Mouse (Mus musculus) G1E (cell line): Measurements from ENCODE around the gene Gm4869. TPM values are rescaled to one million over a fixed set of nuclear protein-coding genes. Genes with fewer than 3 reads are reported as not detected.

Source experiments
- ATAC-seq: 2 replicates; pipeline ENCODE4 v1.8.0; 2016; ENCODE audit warnings: mild to moderate bottlenecking; ENCODE audit not compliant: insufficient number of reproducible peaks, poor library complexity, low FRiP score, severe bottlenecking; ENCODE audit errors: extremely low read depth
- DNase-seq: peaks from one replicate; pipeline ENCODE4 v3.0.0; 2012; ENCODE audit warnings: low spot score
- H3K27me3 ChIP-seq: 2 replicates; pipeline ENCODE4 v1.6.1; 2012; ENCODE audit warnings: mild to moderate bottlenecking, low read length, inconsistent platforms; ENCODE audit not compliant: insufficient read depth
- H3K36me3 ChIP-seq: replicated peaks from 2 replicates; pipeline ENCODE3; 2012; ENCODE audit warnings: mild to moderate bottlenecking, inconsistent platforms
- H3K4me1 ChIP-seq: 2 replicates; pipeline ENCODE4 v1.6.1; 2012; ENCODE audit warnings: low read depth, low read length, inconsistent platforms, mixed read lengths; ENCODE audit not compliant: insufficient read depth
- H3K4me3 ChIP-seq: 2 replicates; pipeline ENCODE4 v1.5.1; 2012; ENCODE audit warnings: low read depth, mild to moderate bottlenecking, inconsistent platforms, low read length, moderate library complexity, mixed read lengths
- H3K9me3 ChIP-seq: replicated peaks from 2 replicates; pipeline ENCODE4 v1.6.1; 2012; ENCODE audit warnings: inconsistent platforms
- CTCF ChIP-seq: IDR thresholded peaks from 2 replicates; pipeline ENCODE4 v1.5.1; 2012; ENCODE audit warnings: low read depth, low read length, inconsistent platforms, mixed read lengths
- GATA1 ChIP-seq: IDR thresholded peaks from 2 replicates; pipeline ENCODE4 v1.6.1; 2012; ENCODE audit warnings: borderline replicate concordance, low read length, inconsistent platforms, mixed read lengths
- GATA2 ChIP-seq: IDR thresholded peaks from 2 replicates; pipeline ENCODE4 v1.6.1; 2012; ENCODE audit warnings: low read depth, low read length, inconsistent platforms, borderline replicate concordance
- POLR2AphosphoS5 ChIP-seq: IDR thresholded peaks from 2 replicates; pipeline ENCODE4 v1.6.1; 2012; ENCODE audit warnings: low read depth, low read length, inconsistent platforms; ENCODE audit not compliant: insufficient replicate concordance
- TAL1 ChIP-seq: conservative IDR thresholded peaks from 2 replicates; pipeline ENCODE4 v1.6.1; 2012; ENCODE audit warnings: low read depth, low read length, inconsistent platforms, mixed read lengths
- polyA plus RNA-seq: library from polyadenylated mRNA; stranded (reverse); fragments of >175 nt; gene quantifications from 2 replicates; pipeline ENCODE4 v1.2.3, GENCODE M21; 2012
- total RNA-seq, 2 experiments: library from RNA; stranded (forward) in 1 of 2; stranded (reverse) in 1 of 2; fragments of 200-1000 nt in 1 of 2; fragments of >200 nt in 1 of 2; fragmentation: Nextera tagmentation in 1 of 2; gene quantifications; 2 replicates each; pipeline ENCODE4 v1.2.3; 2014 to 2017

Gm4869 gene
- total and polyA plus RNA-seq, 3 experiments = not detected

GRCm38 (mm10) chr5:140411339-140411738 is 34.1 kb upstream of the Gm4869 start:
- Histone ChIP-seq H3K36me3 (peaks cover under 1% of the 10 kb centered on the region), H3K4me1 (no peaks in the 10 kb centered on the region; the same call in 1 of the 2 replicates), H3K27me3 (peaks cover 10% of the 10 kb centered on the region), H3K4me3 (no peak overlapping the region), H3K9me3 (no peaks in the 10 kb centered on the region)
- ATAC-seq = no peak
- peak; percentile 56 for TF ChIP-seq CTCF
- TF ChIP-seq GATA2 = no peak
- peak; percentile 51 for DNase-seq

- TF ChIP-seq CTCF = no peak
- TF ChIP-seq POLR2AphosphoS5 = no peak
- no peak for TF ChIP-seq GATA1
- no peak for TF ChIP-seq TAL1
- no peak for TF ChIP-seq GATA2
- H3K4me1 ChIP-seq = peaks cover 4% of the 10 kb centered on the region; the same call in 1 of the 2 replicates
- DNase-seq = no peak
- no peak overlapping the region for H3K4me3 ChIP-seq
- H3K27me3 ChIP-seq = no peaks in the 10 kb centered on the region
- H3K9me3 ChIP-seq = no peaks in the 10 kb centered on the region
- H3K36me3 ChIP-seq = peaks cover 7% of the 10 kb centered on the region
- ATAC-seq = no peak
Observed at GRCm38 (mm10) chr5:140414647-140415046, 30.8 kb upstream of the Gm4869 start.

GRCm38 (mm10) chr5:140418106-140418488 is 27.3 kb upstream of the Gm4869 start:
- H3K4me3 ChIP-seq = peak overlapping the region; percentile 97
- ATAC-seq = no peak
- no peak for DNase-seq
- H3K36me3 ChIP-seq = peaks cover 33% of the 10 kb centered on the region
- no peaks in the 10 kb centered on the region for H3K9me3 ChIP-seq
- H3K4me1 ChIP-seq = peaks cover 30% of the 10 kb centered on the region
- H3K27me3 ChIP-seq = no peaks in the 10 kb centered on the region
- no peak for TF ChIP-seq GATA1

DNA sequence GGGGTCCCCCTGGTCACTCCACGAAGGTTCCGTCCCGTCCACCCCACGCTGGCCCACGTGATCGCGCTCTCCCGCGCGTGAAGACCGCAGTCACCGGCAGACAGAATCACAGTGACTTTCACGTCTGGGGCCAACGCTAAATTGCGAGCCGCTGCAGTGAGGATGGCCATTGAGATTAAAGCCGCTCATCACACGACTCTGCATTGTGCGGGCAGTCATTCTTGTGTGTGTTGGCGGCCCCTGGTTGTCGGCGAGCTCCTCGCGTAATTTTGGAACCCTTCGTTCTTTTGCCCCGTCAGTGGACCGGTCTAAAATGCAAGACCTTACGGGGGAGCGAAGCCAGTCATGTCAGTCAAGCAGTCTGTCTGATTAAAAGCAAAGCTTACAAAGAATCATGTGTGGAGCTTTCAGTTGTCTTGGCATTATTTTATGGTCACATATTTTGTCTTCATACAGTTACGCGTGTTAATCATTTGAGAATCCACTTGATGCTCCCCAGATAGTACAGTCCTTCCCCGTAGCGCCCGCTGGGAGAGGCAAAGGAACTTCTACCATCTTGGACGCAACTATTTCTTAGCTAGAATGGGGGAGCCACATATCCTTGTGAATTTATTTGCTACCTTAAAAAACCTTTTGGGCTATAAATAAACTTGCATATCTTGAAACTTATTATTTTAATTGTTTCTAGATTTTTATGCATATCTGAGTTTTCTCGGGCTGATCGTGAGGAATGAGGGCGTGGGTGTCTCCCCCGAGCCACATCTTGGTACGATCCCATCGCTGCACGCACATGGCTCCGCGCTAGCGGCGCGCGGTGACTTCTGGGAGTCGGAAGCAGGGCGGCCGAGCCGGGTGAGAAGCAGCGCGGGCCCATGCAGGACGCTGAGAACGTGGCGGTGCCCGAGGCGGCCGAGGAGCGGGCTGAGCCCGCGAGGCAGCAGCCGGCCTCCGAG is 26.7 kb upstream of the Gm4869 start, which contains the start of gene Eif3b:
TSS of gene Eif3b (plus strand) at position 840 of the 953 bp plus-strand sequence.
- Histone ChIP-seq H3K9me3 (no peaks in the 10 kb centered on the region), H3K27me3 (no peaks in the 10 kb centered on the region), H3K36me3 (peaks cover 39% of the 10 kb centered on the region), H3K4me1 (peaks cover 36% of the 10 kb centered on the region), H3K4me3 (peak within 1 kb of the TSS; percentile 97)
- ATAC-seq (peak; percentile 67), DNase-seq (peak; percentile 81)
- TF ChIP-seq TAL1 (no peak), POLR2AphosphoS5 (peak; percentile 77; the same call in 1 of the 2 replicates)

DNA sequence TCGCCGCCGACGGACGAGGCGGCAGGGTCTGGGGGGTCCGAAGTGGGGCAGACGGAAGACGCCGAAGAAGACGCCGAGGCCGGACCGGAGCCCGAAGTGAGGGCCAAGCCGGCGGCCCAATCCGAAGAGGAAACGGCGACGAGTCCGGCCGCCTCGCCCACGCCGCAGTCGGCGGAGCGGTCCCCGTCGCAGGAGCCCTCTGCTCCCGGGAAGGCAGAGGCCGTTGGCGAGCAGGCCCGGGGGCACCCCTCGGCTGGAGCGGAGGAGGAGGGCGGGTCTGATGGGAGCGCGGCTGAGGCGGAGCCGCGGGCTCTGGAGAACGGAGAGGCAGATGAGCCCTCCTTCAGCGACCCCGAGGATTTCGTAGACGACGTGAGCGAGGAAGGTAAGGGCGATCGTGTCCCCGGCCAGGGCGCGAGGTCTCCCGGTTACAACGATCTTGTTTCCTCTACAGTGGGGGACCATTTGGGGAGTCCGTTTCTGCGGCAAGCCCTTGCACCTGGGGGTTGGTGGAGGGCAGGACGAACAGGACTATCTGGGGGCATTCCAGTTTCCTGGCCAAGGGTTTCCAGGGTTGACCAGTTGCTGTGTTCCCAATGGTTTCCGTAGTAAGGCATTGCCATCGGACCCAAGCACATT is 25.9 kb upstream of the Gm4869 start:
- peak; percentile 59 for DNase-seq
- peak overlapping the region; percentile 97 for H3K4me3 ChIP-seq
- no peaks in the 10 kb centered on the region for H3K9me3 ChIP-seq
- H3K4me1 ChIP-seq = peaks cover 43% of the 10 kb centered on the region
- H3K36me3 ChIP-seq = peaks cover 47% of the 10 kb centered on the region
- H3K27me3 ChIP-seq = no peaks in the 10 kb centered on the region
- ATAC-seq = no peak
- TF ChIP-seq CTCF = no peak
- no peak for TF ChIP-seq GATA1
- TF ChIP-seq TAL1 = no peak
- no peak for TF ChIP-seq GATA2
- TF ChIP-seq POLR2AphosphoS5 = no peak

GRCm38 (mm10) chr5:140420616-140421015 is 24.8 kb upstream of the Gm4869 start:
- no peaks in the 10 kb centered on the region for H3K9me3 ChIP-seq
- no peaks in the 10 kb centered on the region for H3K27me3 ChIP-seq
- TF ChIP-seq GATA2 = no peak
- no peak for TF ChIP-seq GATA1
- TF ChIP-seq TAL1 = no peak
- TF ChIP-seq CTCF = no peak
- no peak for TF ChIP-seq POLR2AphosphoS5
- H3K4me3 ChIP-seq = peak overlapping the region; percentile 97
- H3K4me1 ChIP-seq = peaks cover 46% of the 10 kb centered on the region
- DNase-seq (no peak), ATAC-seq (no peak)
- peaks cover 58% of the 10 kb centered on the region for H3K36me3 ChIP-seq
